Mouse (Mus musculus): ENCODE measurements around the gene Gm21860. TPM values are rescaled to one million over a fixed set of nuclear protein-coding genes. Genes with fewer than 3 reads are reported as not detected.
"Not testable (repeated sequence)": the region's sequence is repeated elsewhere in the genome, so short reads cannot be mapped to it uniquely, and the experiment has no call there.

Gene Gm21860
- total RNA-seq, 2 experiments from 2014 or later, result not detected

DNA sequence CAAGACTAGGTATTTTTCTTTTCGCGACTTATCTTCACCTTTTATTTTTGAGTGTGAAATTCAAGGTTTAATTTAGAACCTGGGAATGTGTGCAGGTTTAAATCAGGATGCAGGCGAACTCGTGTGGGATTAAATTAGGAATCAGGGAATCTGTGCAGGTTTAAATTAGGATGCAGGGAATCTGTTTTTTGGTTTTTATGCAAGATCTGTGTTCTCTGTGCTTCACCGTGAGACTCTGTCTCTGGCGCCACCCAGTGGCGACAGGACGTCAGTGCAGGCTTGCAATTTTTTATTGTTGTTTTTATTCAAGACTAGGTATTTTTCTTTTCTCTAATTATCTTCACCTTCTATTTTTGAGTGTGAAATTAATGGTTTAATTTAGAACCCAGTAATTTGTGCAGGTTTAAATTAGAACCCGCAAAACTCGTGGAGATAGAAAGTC is 22.5 kb downstream of the Gm21860 start:
- DNase-seq, result not testable (repeated sequence)

DNA sequence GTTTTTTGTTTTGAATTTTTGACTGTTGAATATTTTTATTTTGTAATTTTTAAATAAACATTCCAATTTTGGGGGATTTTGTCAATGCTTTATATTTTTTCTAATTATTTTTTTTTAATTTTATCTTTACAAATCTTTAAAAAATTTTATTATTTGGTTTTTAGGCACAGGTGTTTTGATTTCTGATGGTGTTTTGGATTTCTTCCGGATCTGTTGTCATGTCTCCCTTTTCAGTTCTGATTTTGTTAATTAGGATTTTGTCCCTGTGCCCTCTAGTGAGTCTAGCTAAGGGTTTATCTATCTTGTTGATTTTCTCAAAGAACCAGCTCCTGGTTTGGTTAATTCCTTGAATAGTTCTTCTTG is 23.0 kb downstream of the Gm21860 start:
- not testable (repeated sequence) for DNase-seq

DNA sequence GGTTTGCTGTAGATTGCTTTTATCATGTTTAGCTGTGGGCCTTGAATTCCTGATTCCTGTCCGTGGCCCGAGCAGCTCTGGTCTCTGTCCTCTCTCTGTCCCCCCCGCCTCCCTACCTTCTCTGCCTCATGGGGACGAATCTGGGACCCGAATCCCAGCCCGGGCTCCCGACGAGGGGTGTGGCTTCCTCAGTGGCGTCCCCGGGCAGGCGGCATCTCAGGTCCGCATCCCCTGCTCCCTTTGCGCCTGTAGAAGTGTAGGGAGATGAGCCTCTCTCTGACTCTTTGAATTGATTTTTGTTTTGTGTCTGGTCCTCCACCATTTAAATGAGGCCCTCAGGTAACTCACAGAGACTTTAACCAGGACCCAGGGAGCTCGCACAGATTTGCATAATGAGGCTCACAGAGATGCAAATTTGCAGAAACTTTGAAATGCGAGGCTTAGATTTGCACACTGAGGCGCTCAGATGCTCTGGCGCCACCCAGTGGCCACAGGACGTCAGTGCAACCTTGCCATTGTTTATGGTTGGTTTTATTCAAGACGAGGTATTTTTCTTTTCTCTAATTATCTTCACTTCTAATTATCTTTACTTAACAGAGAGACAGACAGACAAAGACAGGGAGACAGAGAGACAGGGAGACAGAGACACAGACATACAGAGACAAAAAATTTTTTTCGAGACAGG is 23.6 kb downstream of the Gm21860 start:
- DNase-seq, result not testable (repeated sequence)

DNA sequence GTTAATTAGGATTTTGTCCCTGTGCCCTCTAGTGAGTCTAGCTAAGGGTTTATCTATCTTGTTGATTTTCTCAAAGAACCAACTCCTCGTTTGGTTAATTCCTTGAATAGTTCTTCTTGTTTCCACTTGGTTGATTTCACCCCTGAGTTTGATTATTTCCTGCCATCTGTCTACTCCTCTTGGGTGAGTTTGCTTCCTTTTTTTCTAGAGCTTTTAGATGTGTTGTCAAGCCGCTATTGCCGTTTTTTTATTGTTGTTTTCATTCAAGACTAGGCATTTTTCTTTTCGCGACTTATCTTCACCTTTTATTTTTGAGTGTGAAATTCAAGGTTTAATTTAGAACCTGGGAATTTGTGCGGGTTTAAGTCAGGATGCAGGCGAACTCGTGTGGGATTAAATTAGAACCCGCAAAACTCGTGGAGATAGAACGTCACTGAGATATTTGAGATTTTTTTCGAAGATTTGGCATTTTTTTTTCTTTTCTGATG is 24.8 kb downstream of the Gm21860 start:
- DNase-seq, result not testable (repeated sequence)

DNA sequence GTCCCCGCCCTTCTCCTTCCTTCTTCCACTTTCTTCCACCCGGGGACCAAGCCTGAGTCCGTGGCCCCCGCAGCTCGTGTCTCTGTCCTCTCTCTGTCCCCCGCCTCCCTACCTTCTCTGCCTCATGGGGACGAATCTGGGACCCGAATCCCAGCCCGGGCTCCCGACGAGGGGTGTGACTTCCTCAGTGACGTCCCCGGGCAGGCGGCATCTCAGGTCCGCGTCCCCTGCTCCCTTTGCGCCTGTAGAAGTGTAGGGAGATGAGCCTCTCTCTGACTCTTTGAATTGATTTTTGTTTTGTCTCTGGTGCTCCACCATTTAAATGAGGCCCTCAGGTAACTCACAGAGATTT is 25.7 kb downstream of the Gm21860 start:
- peak; percentile 22 for DNase-seq

DNA sequence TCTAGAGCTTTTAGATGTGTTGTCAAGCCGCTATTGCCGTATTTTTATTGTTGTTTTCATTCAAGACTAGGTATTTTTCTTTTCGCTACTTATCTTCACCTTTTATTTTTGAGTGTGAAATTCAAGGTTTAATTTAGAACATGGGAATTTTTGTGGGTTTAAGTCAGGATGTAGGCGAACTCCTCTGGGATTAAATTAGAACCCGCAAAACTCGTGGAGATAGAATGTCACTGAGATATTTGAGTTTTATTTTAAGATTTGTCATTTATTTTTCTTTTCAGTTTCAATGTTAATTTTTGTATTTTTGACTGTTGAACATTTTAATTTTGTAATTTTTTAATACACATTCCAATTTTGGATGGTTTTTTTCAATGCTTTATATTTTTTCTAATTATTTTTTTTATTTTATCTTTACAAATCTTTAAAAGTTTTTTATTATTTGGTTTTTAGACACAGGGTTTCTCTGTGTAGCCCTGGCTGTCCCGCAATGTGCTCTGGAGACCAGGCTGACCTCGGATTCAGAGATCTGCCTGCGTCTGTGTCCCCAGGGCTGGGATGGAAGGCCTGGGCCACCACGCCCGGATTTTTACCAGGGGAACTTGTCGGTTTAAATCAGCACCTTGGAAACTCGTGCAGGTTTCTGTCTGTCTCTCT is 26.2 kb downstream of the Gm21860 start:
- DNase-seq, result not testable (repeated sequence)

DNA sequence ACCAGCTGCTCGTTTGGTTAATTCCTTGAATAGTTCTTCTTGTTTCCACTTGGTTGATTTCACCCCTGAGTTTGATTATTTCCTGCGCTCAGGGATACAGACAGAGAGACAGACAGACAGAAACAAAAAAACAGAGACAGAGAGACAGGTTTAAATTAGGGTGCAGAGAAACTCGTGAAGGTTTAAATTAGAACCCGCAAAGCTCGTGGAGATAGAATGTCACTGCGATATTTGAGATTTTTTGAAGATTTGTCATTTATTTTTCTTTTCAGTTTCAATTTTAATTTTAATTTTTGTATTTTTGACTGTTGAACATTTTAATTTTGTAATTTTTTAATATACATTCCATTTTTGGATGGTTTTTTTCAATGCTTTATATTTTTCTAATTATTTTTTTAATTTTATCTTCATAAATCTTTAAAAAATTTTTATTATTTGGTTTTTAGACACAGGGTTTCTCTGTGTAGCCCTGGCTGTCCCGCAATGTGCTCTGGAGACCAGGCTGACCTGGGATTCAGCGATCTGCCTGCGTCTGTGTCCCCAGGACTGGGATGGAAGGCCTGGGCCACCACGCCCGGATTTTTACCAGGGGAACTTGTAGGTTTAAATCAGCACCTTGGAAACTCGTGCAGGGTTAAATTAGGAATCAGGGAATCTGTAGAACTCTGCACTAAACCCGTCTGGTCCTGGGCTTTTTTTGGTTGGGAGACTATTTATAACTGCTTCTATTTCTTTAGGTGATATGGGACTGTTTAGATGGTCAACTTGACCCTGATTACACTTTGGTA is 27.3 kb downstream of the Gm21860 start:
- not testable (repeated sequence) for DNase-seq

DNA sequence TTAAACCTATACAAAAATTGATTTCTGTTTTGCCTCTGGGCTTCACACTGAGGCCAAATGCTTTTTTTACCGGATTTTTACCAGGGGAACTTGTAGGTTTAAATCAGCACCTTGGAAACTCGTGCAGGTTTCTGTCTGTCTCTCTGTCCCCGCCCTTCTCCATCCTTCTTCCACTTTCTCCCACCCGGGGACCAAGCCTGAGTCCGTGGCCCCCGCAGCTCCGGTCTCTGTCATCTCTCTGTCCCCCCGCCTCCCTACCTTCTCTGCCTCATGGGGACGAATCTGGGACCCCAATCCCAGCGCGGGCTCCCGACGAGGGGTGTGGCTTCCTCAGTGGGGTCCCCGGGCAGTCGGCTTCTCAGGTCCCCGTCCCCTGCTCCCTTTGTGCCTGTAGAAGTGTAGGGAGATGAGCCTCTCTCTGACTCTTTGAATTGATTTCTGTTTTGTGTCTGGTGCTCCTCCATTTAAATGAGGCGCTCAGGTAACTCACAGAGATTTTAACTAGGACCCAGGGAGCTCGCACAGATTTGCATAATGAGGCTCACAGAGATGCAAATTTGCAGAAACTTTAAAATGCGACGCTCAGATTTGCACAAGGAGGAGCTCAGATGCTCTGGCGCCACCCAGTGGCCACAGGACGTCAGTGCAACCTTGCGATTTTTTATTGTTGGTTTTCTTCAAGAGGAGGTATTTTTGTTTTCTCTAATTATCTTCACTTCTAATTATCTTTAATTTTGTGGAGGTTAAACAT is 28.7 kb downstream of the Gm21860 start:
- not testable (repeated sequence) for DNase-seq

DNA sequence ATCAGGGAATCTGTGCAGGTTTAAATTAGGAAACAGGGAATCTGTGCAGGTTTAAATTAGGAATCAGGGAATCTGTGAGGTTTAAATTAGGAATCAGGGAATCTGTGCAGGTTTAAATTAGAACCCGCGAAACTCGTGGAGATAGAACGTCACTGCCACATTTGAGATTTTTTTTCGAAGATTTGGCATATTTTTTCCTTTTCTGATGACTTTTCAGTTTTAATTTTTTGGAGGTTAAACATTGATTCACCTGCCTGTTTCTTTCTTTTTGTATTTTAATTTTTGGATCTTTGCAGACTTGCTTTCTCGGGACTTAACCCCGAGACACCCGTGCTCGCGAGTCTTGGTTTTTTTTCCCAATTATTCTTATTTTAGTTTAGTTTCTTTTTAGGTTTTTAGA is 29.5 kb downstream of the Gm21860 start:
- not testable (repeated sequence) for DNase-seq

DNA sequence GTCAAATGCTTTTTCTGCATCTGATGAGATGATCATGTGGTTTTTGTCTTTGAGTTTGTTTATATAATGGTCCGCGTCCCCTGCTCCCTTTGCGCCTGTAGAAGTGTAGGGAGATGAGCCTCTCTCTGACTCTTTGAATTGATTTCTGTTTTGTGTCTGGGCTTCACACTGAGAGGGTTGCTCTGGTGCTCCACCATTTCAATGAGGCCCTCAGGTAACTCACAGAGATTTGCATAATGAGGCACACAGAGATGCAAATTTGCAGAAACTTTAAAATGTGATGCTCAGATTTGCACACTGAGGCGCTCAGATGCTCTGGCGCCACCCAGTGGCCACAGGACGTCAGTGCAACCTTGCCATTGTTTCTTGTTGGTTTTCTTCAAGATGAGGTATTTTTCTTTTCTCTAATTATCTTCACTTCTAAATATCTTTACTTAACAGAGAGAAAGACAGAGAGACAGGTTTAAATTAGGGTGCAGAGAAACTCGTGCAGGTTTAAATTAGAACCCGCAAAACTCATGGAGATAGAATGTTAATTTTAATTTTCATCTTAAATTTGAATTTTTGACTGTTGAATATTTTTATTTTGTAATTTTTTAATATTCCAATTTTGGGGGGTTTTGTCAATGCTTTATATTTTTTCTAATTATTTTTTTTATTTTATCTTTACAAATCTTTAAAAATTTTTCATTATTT is 30.5 kb downstream of the Gm21860 start:
- DNase-seq, result not testable (repeated sequence)

DNA sequence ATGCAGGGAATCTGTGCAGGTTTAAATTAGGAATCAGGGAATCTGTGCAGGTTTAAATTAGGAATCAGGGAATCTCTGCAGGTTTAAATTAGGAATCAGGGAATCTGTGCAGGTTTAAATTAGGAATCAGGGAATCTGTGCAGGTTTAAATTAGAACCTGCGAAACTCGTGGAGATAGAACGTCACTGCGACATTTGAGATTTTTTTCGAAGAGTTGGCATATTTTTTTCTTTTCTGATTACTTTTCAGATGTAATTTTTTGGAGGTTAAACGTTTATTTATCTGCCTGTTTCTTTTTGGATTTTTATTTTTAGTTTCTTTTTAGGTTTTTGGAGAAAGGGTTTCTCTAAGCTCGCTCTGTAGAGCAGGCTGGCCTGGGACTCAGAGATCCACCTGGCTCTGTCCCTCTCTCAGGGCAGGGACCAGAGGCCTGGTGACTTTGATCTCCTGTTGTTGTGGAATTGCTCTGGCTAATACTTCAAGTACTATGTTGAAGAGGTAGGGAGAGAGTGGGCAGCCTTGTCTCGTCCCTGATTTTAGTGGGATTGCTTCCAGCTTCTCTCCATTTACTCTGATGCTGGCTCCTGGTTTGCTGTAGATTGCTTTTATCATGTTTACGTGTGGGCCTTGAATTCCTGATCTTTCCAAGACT is 31.2 kb downstream of the Gm21860 start:
- DNase-seq, result peak; percentile 32

DNA sequence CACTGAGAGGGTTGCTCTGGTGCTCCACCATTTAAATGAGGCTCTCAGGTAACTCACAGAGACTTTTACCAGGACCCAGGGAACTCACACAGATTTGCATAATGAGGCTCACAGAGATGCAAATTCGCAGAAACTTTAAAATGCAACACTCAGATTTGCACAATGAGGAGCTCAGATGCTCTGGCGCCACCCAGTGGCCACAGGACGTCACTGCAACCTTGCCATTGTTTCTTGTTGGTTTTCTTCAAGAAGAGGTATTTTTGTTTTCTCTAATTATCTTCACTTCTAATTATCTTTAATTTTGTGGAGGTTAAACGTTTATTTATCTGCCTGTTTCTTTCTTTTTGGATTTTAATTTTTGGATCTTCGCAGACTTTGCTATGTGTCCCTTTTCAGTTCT is 34.1 kb downstream of the Gm21860 start:
- DNase-seq, result not testable (repeated sequence)

DNA sequence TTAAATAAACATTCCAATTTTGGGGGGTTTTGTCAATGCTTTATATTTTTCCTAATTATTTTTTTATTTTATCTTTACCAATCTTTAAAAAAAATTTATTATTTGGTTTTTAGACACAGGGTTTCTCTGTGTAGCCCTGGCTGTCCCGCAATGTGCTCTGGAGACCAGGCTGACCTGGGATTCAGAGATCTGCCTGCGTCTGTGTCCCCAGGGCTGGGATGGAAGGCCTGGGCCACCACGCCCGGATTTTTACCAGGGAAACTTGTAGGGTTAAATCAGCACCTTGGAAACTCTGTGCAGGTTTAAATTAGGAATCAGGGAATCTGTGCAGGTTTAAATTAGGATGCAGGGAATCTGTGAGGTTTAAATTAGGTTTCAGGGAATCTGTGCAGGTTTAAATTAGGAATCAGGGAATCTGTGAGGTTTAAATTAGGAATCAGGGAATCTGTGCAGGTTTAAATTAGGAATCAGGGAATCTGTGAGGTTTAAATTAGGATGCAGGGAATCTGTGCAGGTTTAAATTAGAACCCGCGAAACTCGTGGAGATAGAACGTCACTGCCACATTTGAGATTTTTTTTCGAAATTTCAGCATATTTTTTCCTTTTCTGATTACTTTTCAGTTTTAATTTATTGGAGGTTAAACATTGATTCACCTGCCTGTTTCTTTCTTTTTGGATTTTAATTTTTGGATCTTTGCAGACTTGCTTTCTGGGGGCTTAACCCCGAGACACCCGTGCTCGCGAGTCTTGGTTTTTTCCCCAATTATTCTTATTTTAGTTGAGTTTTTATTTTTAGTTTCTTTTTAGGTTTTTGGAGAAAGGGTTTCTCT is 35.0 kb downstream of the Gm21860 start:
- not testable (repeated sequence) for DNase-seq

DNA sequence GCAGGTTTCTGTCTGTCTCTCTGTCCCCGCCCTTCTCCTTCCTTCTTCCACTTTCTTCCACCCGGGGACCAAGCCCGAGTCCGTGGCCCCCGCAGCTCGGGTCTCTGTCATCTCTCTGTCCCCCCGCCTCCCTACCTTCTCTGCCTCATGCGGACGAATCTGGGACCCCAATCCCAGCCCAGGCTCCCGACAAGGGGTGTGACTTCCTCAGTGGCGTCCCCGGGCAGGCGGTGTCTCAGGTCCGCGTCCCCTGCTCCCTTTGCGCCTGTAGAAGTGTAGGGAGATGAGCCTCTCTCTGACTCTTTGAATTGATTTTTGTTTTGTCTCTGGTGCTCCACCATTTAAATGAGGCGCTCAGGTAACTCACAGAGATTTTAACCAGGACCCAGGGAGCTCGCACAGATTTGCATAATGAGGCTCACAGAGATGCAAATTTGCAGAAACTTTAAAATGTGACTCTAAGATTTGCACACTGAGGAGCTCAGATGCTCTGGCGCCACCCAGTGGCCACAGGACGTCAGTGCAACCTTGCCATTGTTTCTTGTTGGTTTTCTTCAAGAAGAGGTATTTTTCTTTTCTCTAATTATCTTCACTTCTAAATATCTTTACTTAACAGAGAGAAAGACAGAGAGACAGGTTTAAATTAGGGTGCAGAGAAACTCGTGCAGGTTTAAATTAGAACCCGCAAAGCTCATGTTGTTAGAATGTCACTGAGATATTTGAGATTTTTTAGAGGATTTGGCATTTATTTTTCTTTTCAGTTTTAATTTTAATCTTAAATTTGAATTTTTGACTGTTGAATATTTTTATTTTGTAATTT is 35.8 kb downstream of the Gm21860 start:
- peak; percentile 67 for DNase-seq

DNA sequence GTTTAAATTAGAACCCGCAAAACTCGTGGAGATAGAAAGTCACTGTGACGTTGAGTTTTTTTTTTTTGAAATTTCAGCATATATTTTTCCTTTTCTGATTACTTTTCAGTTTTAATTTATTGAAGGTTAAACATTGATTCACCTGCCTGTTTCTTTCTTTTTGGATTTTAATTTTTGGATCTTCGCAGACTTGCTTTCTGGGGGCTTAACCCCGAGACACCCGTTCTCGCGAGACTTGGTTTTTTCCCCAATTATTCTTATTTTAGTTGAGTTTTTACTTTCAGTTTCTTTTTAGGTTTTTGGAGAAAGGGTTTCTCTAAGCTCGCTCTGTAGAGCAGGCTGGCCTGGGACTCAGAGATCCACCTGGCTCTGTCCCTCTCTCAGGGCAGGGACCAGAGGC is 36.6 kb downstream of the Gm21860 start:
- not testable (repeated sequence) for DNase-seq

DNA sequence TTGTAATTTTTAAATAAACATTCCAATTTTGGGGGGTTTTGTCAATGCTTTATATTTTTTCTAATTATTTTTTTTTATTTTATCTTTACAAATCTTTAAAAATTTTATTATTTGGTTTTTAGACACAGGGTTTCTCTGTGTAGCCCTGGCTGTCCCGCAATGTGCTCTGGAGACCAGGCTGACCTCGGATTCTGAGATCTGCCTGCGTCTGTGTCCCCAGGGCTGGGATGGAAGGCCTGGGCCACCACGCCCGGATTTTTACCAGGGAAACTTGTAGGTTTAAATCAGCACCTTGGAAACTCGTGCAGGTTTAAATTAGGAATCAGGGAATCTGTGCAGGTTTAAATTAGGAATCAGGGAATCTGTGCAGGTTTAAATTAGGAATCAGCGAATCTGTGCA is 37.1 kb downstream of the Gm21860 start:
- not testable (repeated sequence) for DNase-seq

Data from adrenal gland, postnatal 10 days (tissue).